Mouse (Mus musculus) ovary, adult 18-20 months (tissue): Measurements from ENCODE around the gene Map3k20.

Experiments
- DNase-seq: peaks from one replicate; pipeline ENCODE4 v3.0.0; 2022; ENCODE audit warnings: low spot score, mixed read lengths

Gene Map3k20

DNA sequence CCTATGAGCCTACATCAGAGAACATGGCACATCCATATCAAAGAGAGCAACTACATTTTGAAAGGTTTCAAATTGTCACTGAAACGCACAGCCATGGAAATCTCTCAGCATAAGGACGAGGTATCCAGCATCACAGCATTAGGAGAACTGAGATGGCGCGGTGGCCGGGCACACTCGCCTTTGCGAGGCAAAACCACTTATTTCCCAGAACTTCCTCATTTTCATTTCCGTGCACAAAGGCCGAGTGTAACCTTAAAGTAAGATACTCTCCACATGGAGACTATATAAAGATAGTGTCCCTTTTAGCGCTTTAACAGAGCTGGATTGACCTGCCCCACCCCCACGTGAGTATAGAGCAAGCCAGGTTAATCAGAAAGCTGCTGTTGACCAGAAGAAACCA is 94.0 kb downstream of the Map3k20 start:
- DNase-seq = no peak

- DNase-seq = no peak
Observed at GRCm38 (mm10) chr2:72382662-72383061, 97.2 kb downstream of the Map3k20 start.

DNA sequence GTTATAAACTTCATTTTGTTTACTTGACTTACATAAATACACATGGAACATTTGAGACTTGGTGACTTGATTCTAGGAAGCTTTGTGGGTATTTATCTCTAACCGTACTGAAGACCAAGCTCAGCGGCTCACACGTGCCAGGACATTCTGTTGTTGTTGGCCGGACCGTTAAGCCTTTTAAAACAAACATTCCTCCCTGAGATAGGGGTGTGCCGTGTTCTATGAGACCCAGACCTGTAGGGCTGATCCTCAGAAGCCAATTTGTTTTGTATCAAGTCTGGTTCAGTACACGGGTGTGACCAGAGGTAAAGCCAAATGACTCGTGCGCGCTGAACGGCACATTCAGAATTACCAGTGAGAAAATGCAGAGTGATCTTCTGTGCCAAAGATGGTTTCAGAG is 97.9 kb downstream of the Map3k20 start:
- no peak for DNase-seq

- no peak for DNase-seq
Observed at GRCm38 (mm10) chr2:72389411-72389810, 104.0 kb downstream of the Map3k20 start.

- DNase-seq = peak; percentile 72
Observed at GRCm38 (mm10) chr2:72389942-72390341, 104.5 kb downstream of the Map3k20 start.

DNA sequence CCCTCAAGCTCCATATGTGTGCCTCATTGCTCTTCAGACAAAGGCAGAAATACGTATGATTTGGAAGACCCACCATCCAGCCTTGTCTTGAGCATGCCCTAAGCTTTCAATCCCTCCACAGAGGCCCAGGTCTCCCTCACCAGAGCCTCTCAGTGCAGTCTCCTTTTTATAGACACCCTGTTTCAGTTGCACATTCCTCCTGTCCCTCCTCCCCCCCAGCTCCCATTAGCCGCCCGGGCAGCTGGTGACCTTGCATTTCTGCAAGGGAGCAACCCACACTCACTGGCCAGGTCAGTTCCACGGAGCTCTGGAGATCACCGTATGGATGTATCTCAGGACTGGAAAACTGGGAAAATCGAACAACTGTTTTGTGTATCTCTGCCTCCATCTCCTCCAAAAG is 105.0 kb downstream of the Map3k20 start:
- DNase-seq = peak; percentile 48

GRCm38 (mm10) chr2:72391024-72391423 is 105.6 kb downstream of the Map3k20 start:
- DNase-seq = no peak

DNA sequence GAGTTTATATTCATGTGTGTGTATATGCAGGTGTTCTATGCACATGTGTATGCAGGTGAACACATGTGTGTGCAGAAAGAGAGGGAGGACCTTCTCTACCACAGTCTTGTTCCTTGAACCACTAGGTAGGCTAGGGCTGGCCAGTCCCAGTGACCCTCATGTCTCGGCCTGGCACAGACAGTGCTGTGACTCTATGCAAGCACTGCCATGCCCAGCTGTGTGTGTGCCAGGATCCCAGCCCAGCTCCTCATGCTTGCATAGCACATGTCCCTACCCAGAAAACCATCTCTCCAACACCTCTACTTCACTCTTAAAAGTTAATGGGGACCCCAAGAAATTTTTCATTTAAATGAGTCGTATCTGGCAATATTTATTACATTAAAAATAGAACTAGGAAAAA is 106.3 kb downstream of the Map3k20 start:
- no peak for DNase-seq

- no peak for DNase-seq
Observed at GRCm38 (mm10) chr2:72392316-72392715, 106.9 kb downstream of the Map3k20 start.

GRCm38 (mm10) chr2:72396934-72397333 is 111.5 kb downstream of the Map3k20 start:
- no peak for DNase-seq

GRCm38 (mm10) chr2:72398227-72398626 is 112.8 kb downstream of the Map3k20 start:
- DNase-seq = peak; percentile 35

GRCm38 (mm10) chr2:72399469-72400195 is 114.2 kb downstream of the Map3k20 start:
- no peak for DNase-seq

GRCm38 (mm10) chr2:72401290-72401689 is 115.9 kb downstream of the Map3k20 start:
- DNase-seq = no peak

DNA sequence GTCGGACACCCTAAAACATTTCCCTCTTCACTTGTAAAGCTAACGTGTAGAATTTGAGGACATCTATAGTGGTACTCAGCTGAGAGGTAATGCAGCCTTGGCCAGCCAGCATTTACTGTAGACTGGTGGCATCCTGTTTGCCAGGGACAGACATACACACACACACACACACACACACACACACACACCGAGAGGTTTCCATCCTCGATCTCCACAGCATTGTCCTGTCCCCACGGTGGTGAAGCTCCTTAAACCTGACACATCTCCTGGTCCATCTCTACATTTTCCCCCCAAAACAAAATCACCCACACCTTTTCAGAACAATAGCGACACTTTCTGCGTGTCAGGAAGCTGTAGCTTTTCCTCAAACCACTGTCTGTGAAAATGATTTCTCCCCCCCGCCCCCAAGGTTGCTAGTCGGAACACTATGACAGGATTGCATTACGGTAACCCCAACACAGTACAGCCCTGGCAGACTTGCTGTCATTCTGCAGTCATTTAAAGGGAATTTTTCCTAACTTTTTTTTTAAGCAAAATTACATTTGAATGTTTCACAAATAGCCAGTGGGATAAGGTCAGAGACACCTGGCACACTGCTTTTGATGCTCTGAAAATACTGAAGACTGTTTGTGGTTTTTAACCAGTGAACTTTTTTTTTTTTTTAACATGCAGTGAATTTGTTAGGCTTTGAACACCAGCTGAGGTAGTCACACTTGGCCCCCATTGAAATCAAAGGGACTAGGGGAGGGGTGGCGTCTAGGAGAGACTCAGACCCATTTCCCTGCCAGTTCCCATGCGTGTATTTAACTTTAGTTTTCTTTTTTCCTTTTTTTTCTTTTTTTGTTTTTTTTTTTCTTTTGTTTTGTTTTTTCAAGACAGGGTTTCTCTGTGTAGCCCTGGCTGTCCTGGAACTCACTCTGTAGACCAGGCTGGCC is 120.5 kb downstream of the Map3k20 start:
- no peak for DNase-seq

- DNase-seq = no peak
Observed at GRCm38 (mm10) chr2:72406701-72407100, 121.3 kb downstream of the Map3k20 start.

- no peak for DNase-seq
Observed at GRCm38 (mm10) chr2:72407341-72408092, 122.1 kb downstream of the Map3k20 start.

DNA sequence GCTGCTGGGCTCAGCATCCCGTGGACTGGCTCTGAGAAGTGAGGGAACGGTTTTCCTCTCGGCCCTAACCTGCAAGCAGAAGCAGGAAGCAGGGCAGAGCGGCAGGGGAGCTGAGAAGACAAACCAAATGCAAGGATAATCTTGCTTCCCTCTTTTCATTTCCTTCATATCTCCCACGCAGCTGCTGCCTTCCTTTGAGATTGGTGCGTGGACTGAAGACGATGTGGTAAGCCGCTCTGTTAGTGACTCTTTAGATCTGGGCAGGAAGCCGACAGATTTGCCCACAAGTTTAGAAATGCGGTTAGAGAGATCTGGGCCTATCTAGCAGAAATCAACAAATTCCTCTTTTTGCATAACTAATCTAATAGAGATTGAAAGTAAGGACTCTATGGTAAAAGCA is 124.5 kb downstream of the Map3k20 start:
- no peak for DNase-seq

DNA sequence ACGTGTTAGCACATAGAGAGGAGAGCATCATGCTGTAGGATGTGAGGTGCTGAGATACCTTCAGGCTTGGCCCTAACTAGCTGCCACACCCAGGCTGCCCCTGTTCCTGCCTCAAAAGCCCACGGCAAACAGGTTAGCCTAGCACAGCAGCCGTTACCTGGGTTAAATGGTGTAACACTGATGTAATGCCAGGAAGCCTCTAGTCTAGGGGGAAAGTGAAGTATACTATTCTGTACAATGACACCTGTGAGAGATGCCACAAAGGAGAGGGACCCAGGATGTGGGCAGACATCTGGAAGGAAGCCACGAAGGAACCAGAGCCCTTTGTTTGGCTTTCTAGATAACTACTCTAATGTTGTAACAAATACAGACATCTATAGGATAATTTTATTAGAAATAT is 126.8 kb downstream of the Map3k20 start:
- DNase-seq = no peak

GRCm38 (mm10) chr2:72415416-72415815 is 130.0 kb downstream of the Map3k20 start:
- no peak for DNase-seq

DNA sequence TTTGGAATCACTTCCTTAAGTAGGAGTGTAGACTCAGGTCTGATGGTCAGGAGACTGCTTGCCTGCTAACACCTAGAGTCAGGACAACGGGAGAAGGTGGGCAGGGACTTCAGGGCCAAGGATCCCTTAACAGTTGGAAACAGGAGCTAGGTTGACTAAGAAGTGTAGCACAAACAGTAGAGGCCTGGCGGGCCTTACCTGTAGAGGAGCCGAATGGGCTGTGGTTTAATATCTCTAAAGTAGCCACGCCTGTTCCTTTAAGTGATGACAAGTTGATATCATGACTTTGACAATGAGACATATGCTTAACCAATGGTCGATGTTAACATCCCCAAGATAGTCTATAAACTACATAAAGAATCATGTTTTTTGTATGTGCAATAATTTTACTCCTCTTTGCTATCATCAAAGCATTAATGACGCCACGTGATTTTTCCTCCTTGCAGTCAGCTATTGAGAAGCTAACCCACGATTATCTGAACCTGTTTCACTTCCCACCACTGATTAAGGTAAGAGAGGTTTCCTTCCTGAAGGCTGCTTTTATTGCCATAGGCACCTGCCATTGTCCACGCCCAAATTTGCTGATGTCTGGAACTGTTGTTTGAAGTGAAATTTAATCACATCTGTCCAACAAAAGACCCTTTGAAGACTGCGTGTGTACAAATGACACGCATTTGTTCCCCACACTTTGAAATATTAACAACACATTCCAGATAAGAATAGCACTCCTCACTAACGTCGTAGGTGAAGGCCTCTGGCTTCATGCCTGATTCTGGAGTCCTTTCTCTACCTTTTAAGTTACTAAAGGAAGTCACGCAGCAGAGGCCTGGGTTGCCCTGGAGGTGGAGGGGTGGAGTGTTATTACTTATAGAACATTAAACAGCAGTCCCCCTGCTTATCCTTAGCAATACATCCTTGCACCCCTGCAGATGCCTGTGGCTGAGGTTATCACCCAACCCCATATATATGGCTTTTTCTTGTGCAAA is 131.0 kb downstream of the Map3k20 start:
- DNase-seq = no peak

DNA sequence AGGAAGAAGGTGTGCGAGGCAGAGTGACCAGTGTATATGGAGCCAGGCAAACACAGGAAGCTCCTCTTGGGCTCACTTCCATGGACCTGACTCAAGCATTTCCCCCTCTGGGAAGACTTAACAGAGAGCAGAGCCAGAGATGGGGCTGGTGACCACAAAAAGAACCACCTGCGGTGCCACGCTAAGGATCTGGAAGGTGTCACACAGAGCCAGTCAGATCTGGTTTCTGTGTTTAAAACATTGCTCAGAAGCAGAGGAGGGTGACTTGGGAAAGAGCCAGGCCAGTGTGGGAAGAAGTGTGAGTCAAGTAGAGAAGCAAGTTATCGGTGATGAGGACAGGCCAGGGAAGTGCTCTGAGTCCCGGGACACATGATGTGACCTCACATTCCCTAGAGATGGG is 135.1 kb downstream of the Map3k20 start:
- no peak for DNase-seq
